Mouse (Mus musculus) liver, adult 2 months (tissue): ENCODE results near the gene Tpp2. TPM values are rescaled to one million over a fixed set of nuclear protein-coding genes. Genes with fewer than 3 reads are reported as not detected.
"Not testable (repeated sequence)": the region's sequence is repeated elsewhere in the genome, so short reads cannot be mapped to it uniquely, and the experiment has no call there.

Experiments used
- DNase-seq: peaks from one replicate; pipeline ENCODE4 v3.0.0-alpha.2; 2011; ENCODE audit warnings: low read depth, low spot score; ENCODE audit errors: extremely low read depth
- H3K27ac ChIP-seq: fragments of 200-500 bp; replicated peaks from 2 replicates; pipeline ENCODE4 v1.5.1; 2012; ENCODE audit warnings: low read depth, mild to moderate bottlenecking, control low read depth, inconsistent platforms, low read length; ENCODE audit not compliant: insufficient read depth
- H3K27me3 ChIP-seq: fragments of 200-500 bp; 2 replicates; pipeline ENCODE4 v1.6.1; 2012; ENCODE audit warnings: mild to moderate bottlenecking, moderate library complexity, low read length, inconsistent platforms; ENCODE audit not compliant: control insufficient read depth, insufficient read depth
- H3K36me3 ChIP-seq: fragments of 200-500 bp; 2 replicates; pipeline ENCODE4 v1.6.1; 2012; ENCODE audit warnings: low read length, inconsistent platforms; ENCODE audit not compliant: control insufficient read depth, insufficient read depth
- H3K4me1 ChIP-seq: fragments of 200-500 bp; 2 replicates; pipeline ENCODE4 v1.6.1; 2011; ENCODE audit warnings: low read length; ENCODE audit not compliant: control insufficient read depth, insufficient read depth
- H3K4me3 ChIP-seq: fragments of 200-500 bp; 2 replicates; pipeline ENCODE4 v1.5.1; 2011; ENCODE audit warnings: low read depth, mild to moderate bottlenecking, control low read depth, low read length, moderate library complexity; ENCODE audit not compliant: insufficient read depth
- H3K79me2 ChIP-seq: fragments of 200-500 bp; 2 replicates; pipeline ENCODE4 v1.6.1; 2012; ENCODE audit warnings: inconsistent platforms, mild to moderate bottlenecking, low read length, moderate library complexity; ENCODE audit not compliant: control insufficient read depth, insufficient read depth
- H3K9ac ChIP-seq: fragments of 200-500 bp; 2 replicates; pipeline ENCODE4 v1.6.1; 2012; ENCODE audit warnings: low read depth, mild to moderate bottlenecking, control low read depth, inconsistent platforms, low read length
- CTCF ChIP-seq: fragments of 200-500 bp; IDR thresholded peaks from 2 replicates; pipeline ENCODE4 v1.5.1; 2011; ENCODE audit warnings: low read depth, low read length, control low read depth
- POLR2A ChIP-seq: fragments of 200-500 bp; IDR thresholded peaks from 2 replicates; pipeline ENCODE4 v1.6.1; 2011; ENCODE audit warnings: low read length, control low read depth; ENCODE audit not compliant: insufficient read depth; ENCODE audit errors: extremely low read depth
- WGBS: fragments of 180-500 bp; shearing (Covaris S2); methylation state at CpG from one replicate; pipeline ENCODE4 v1.1.7; 2018; 5-methylcytosine and 5-hydroxymethylcytosine counted together
- polyA plus RNA-seq: library from polyadenylated mRNA; depleted of rRNA; stranded (reverse); fragments of >200 nt; gene quantifications from 2 replicates; pipeline ENCODE4 v1.2.3, GENCODE M21; 2012; rRNA removed
- total RNA-seq: library from RNA; depleted of rRNA; stranded (reverse); fragments of >200 nt; gene quantifications from 2 replicates; pipeline ENCODE4 v1.2.3, GENCODE M21; 2014; rRNA removed

The Tpp2 gene
- total RNA-seq = 39.6 and 41.0 TPM in 2 replicates
- polyA plus RNA-seq = 3.5 and 4.1 TPM in 2 replicates

- DNase-seq = peak; percentile 96
- TF ChIP-seq CTCF (no peak), POLR2A (peak; percentile 67)
- Histone ChIP-seq H3K79me2 (peaks cover 5% of the 10 kb centered on the region; the same call in 1 of the 2 replicates), H3K4me3 (peak within 1 kb of the TSS; percentile 62), H3K27ac (peak within 1 kb of the TSS; percentile 85), H3K27me3 (no peaks in the 10 kb centered on the region), H3K4me1 (peaks cover 7% of the 10 kb centered on the region), H3K36me3 (no peaks in the 10 kb centered on the region), H3K9ac (peak within 1 kb of the TSS; percentile 87)
- WGBS = under 1% methylated on average over 81 of the region's 81 CpGs
Measured at GRCm38 (mm10) chr1:43933488-43934415, at the start of gene Tpp2. Gene Tpp2, plus strand, starts transcription at chr1:43933647.

- not testable (repeated sequence) for H3K27ac ChIP-seq, H3K36me3 ChIP-seq, DNase-seq, H3K4me3 ChIP-seq, H3K27me3 ChIP-seq, H3K4me1 ChIP-seq, H3K79me2 ChIP-seq, H3K9ac ChIP-seq
- 81% methylated on average over 11 of the region's 11 CpGs for WGBS
Measured at GRCm38 (mm10) chr1:43888358-43888757, 45.1 kb upstream of the Tpp2 start.

GRCm38 (mm10) chr1:43895742-43896141 lies 37.7 kb upstream of the Tpp2 start:
- H3K9ac ChIP-seq = no peak overlapping the region
- no peaks in the 10 kb centered on the region for H3K36me3 ChIP-seq
- H3K27ac ChIP-seq = no peak overlapping the region
- no peak overlapping the region for H3K4me3 ChIP-seq
- no peaks in the 10 kb centered on the region for H3K27me3 ChIP-seq
- H3K79me2 ChIP-seq = no peaks in the 10 kb centered on the region
- TF ChIP-seq POLR2A = no peak
- TF ChIP-seq CTCF = no peak
- no peak for DNase-seq
- H3K4me1 ChIP-seq = no peaks in the 10 kb centered on the region

GRCm38 (mm10) chr1:43897131-43897530 lies 36.3 kb upstream of the Tpp2 start:
- H3K27ac ChIP-seq = no peak overlapping the region
- H3K27me3 ChIP-seq = no peaks in the 10 kb centered on the region
- H3K36me3 ChIP-seq = no peaks in the 10 kb centered on the region
- TF ChIP-seq CTCF (no peak), POLR2A (no peak)
- no peaks in the 10 kb centered on the region for H3K4me1 ChIP-seq
- WGBS = 89% methylated on average over 2 of the region's 2 CpGs
- no peak overlapping the region for H3K9ac ChIP-seq
- DNase-seq = no peak
- H3K79me2 ChIP-seq = no peaks in the 10 kb centered on the region
- H3K4me3 ChIP-seq = no peak overlapping the region

GRCm38 (mm10) chr1:43897987-43898386 lies 35.5 kb upstream of the Tpp2 start:
- no peak for DNase-seq
- no peak overlapping the region for H3K9ac ChIP-seq
- H3K4me3 ChIP-seq = no peak overlapping the region
- H3K79me2 ChIP-seq = no peaks in the 10 kb centered on the region
- H3K27ac ChIP-seq = no peak overlapping the region
- no peaks in the 10 kb centered on the region for H3K4me1 ChIP-seq
- TF ChIP-seq CTCF = no peak
- TF ChIP-seq POLR2A = no peak
- 88% methylated on average over 18 of the region's 18 CpGs for WGBS
- H3K36me3 ChIP-seq = no peaks in the 10 kb centered on the region
- H3K27me3 ChIP-seq = no peaks in the 10 kb centered on the region
